Mouse (Mus musculus) embryonic fibroblast, embryonic 13.5 days (primary cell): ENCODE measurements around the gene Parp11.

ENCODE experiments used
- CTCF ChIP-seq: IDR thresholded peaks from 2 replicates; pipeline ENCODE4 v1.5.1; 2011; ENCODE audit warnings: mild to moderate bottlenecking, control low read depth, low read length, moderate library complexity, borderline replicate concordance; ENCODE audit not compliant: insufficient read depth
- POLR2A ChIP-seq: IDR thresholded peaks from 2 replicates; pipeline ENCODE4 v1.6.1; 2011; ENCODE audit warnings: low read depth, mild to moderate bottlenecking, control low read depth, low read length, moderate library complexity

DNA sequence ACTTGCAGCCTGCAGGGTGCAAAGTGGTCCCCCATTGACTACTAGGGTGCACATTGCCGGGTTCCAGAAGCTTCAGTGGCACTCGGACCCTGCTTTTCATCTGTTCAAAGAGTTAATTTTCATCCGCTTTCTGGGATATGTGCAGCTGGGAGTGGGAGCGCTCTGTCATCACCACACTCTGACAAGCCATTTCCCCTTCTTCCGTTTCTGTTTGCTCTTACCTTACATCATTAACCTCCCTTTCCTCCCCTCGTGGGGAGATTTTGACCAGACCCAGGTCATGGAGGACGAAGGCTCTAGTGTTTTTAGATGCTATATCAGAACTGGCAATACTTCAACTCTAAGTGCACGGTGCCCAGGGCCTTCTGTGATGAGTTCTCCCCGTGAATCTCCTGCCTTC, 75.7 kb downstream of the Parp11 start:
- no peak for TF ChIP-seq POLR2A
- TF ChIP-seq CTCF = no peak
